Mouse (Mus musculus): ENCODE measurements around the gene Tnni1.

DNA sequence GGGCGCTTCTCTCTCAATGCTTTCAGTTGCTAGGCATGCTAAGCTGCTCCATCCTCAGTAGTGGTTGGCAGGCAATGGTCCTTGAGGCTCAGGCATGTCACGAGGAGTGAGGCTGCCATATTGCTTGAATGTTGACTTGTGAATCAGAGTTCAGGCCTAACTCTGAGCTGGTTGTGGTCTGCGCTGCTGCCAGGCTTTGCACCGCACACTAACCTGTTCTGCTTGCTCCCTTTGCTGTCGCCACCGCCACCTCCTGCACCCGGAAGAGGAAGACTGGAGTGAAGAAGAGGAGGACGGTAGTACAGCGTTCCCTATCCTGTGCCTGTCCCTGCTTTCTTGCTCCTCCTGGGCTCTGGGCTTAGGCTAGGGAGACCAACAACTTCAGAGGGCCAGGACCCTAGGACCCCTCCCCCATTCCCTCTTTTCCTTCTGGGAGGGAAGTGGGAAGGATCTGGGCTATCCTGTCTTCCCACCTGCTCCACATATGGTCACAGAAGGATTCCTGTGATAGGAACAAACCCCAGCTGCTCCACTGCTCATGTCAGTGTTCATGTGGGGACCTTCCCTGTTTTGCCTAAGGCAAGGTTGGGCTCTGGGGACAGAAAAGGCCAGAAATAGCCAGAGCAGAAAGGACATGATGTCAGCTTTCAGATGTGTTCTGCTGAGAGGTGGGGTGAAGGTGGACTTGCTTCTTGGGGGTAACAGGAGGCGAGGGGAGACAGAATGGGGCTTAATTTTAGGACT lies 64.5 kb downstream of the Tnni1 start:
- TF ChIP-seq CTCF (IDR thresholded peaks at IDR 0.05; ENCODE audit: insufficient read depth, low read length) (no peak), POLR2A (IDR thresholded peaks at IDR 0.05; ENCODE audit: borderline replicate concordance, extremely low read depth, low read depth, low read length) (no peak)

Data from lung, adult 2 months (tissue).